Mouse (Mus musculus): ENCODE data around the gene Tap1.

DNA sequence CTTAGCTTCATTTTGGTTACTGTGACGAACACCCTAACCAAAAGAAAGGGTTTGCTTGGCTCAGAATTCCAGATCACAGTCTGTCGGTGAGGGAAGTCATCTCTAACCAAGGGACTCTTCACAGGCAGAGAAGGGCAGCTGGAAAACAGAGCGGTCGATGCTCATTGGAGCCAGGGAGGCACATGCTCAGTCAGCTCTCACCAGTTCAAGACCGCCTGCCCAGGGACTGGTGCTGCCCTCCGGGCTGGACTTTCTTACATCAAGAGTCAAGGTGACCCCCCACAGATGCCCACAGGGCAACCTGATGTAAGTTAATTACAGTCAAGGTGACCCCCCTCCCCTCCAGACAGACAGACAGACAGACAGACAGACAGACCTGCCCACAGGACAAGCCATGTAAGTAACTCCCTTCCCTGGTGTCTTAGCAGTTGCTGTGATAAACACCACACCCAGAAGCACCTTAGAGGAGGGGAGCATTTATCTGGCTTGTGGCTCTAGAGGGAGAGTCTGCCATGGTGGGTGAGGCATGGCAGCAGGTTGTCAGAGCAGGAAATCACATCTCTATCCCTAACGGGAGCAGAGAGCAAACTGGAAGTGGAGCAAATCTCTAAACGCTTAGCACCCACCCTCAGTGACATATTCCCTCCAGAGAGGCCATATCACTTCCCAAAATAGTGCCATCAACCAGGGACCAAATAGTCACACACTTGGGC, 30.0 kb downstream of the Tap1 start:
- no peak for TF ChIP-seq POLR2A (IDR thresholded peaks at IDR 0.05; ENCODE audit: borderline replicate concordance, extremely low read depth, insufficient read depth, insufficient read length, poor library complexity, severe bottlenecking)
- TF ChIP-seq CTCF (IDR thresholded peaks at IDR 0.05; ENCODE audit: borderline replicate concordance, extremely low read depth, insufficient read depth, insufficient read length) = no peak

Data from brain, embryonic 14.5 days (tissue).